Mouse (Mus musculus) brain, adult 10 weeks (tissue): ENCODE data around the gene Ifna16. TPM values are rescaled to one million over a fixed set of nuclear protein-coding genes. Genes with fewer than 3 reads are reported as not detected.

ENCODE experiments used
- polyA plus RNA-seq: library from polyadenylated mRNA; stranded (reverse); fragments of 350-450 nt; fragmentation: Illumina TruSeq; extraction: RNeasy Lipid Tissue Mini Kit (QIAGEN cat#74804); gene quantifications from one replicate; pipeline ENCODE4 v1.2.3, GENCODE M21; 2015; ENCODE audit warnings: low read depth, low replicate concordance

Gene Ifna16
- not detected for polyA plus RNA-seq

GRCm38 (mm10) chr4:88676824-88677223 is at the start of gene Ifna16:
TSS of gene Ifna16 (minus strand) at chr4:88676924.

GRCm38 (mm10) chr4:88721791-88722721 is 45.3 kb upstream of the Ifna16 start, which contains the start of the genes Gm26566 and Klhl9:
TSS of gene Gm26566 (plus strand) at chr4:88721805.
TSS of gene Klhl9 (minus strand) at chr4:88722465.

GRCm38 (mm10) chr4:88691259-88691658 is 14.5 kb upstream of the Ifna16 start, which contains the start of gene Ifnab:
TSS of gene Ifnab (minus strand) at chr4:88691359.

GRCm38 (mm10) chr4:88683812-88684211 is 7.1 kb upstream of the Ifna16 start, which contains the start of gene Ifna2:
TSS of gene Ifna2 (minus strand) at chr4:88683912.

GRCm38 (mm10) chr4:88644359-88644758 is 32.4 kb downstream of the Ifna16 start, which contains the start of gene Ifna13:
TSS of gene Ifna13 (minus strand) at chr4:88644459.

GRCm38 (mm10) chr4:88634311-88634710 is 42.4 kb downstream of the Ifna16 start, which contains the start of gene C87499:
TSS of gene C87499 (minus strand) at chr4:88634411.

Other genes starting within 250 kb of the Ifna16 start
- 1.7 TPM for gene Hacd4, start 238.0 kb downstream of the Ifna16 start, polyA plus RNA-seq
- gene Ifnb1, start 154.2 kb downstream of the Ifna16 start, polyA plus RNA-seq, result not detected
- gene Ifna15, start 118.7 kb downstream of the Ifna16 start, polyA plus RNA-seq, result not detected
- gene Ifna14, start 105.1 kb downstream of the Ifna16 start, polyA plus RNA-seq, result not detected
- not detected for gene Ifna9, start 84.5 kb downstream of the Ifna16 start, polyA plus RNA-seq
- gene Ifna12, start 73.5 kb downstream of the Ifna16 start, polyA plus RNA-seq, result not detected
- gene C87499, start 42.5 kb downstream of the Ifna16 start, polyA plus RNA-seq, result not detected
- gene Ifna13, start 32.5 kb downstream of the Ifna16 start, polyA plus RNA-seq, result not detected
- not detected for gene Ifna2, start 7.0 kb upstream of the Ifna16 start, polyA plus RNA-seq
- not detected for gene Ifnab, start 14.4 kb upstream of the Ifna16 start, polyA plus RNA-seq
- not detected for gene Gm26566, start 44.9 kb upstream of the Ifna16 start, polyA plus RNA-seq
- gene Klhl9, start 45.5 kb upstream of the Ifna16 start, polyA plus RNA-seq, result 77.2 TPM
- gene Gm13271, start 77.9 kb upstream of the Ifna16 start, polyA plus RNA-seq, result not detected
- gene Gm13283, start 83.2 kb upstream of the Ifna16 start, polyA plus RNA-seq, result not detected
- not detected for gene Gm13290, start 96.9 kb upstream of the Ifna16 start, polyA plus RNA-seq
- not detected for gene Gm13289, start 100.0 kb upstream of the Ifna16 start, polyA plus RNA-seq
- not detected for gene Gm13272, start 102.9 kb upstream of the Ifna16 start, polyA plus RNA-seq
- not detected for gene Ifnz, start 105.2 kb upstream of the Ifna16 start, polyA plus RNA-seq
- not detected for gene Gm13276, start 108.8 kb upstream of the Ifna16 start, polyA plus RNA-seq
- not detected for gene Gm13277, start 111.7 kb upstream of the Ifna16 start, polyA plus RNA-seq
- not detected for gene Gm13278, start 114.6 kb upstream of the Ifna16 start, polyA plus RNA-seq
- not detected for gene Gm13275, start 117.6 kb upstream of the Ifna16 start, polyA plus RNA-seq
- not detected for gene Gm13279, start 120.5 kb upstream of the Ifna16 start, polyA plus RNA-seq
- not detected for gene Gm13285, start 122.7 kb upstream of the Ifna16 start, polyA plus RNA-seq
- not detected for gene Gm13287, start 126.3 kb upstream of the Ifna16 start, polyA plus RNA-seq
- not detected for gene Gm13288, start 128.6 kb upstream of the Ifna16 start, polyA plus RNA-seq
- gene Ifna7, start 139.3 kb upstream of the Ifna16 start, polyA plus RNA-seq, result not detected
- gene Ifna11, start 143.0 kb upstream of the Ifna16 start, polyA plus RNA-seq, result not detected
- not detected for gene Ifna6, start 150.5 kb upstream of the Ifna16 start, polyA plus RNA-seq
- gene Ifna5, start 158.6 kb upstream of the Ifna16 start, polyA plus RNA-seq, result not detected
- not detected for gene Ifna4, start 164.9 kb upstream of the Ifna16 start, polyA plus RNA-seq
- not detected for gene Ifna1, start 173.2 kb upstream of the Ifna16 start, polyA plus RNA-seq
- not detected for gene Ifne, start 203.3 kb upstream of the Ifna16 start, polyA plus RNA-seq